Mouse (Mus musculus): ENCODE measurements around the gene Zfp738. TPM values are rescaled to one million over a fixed set of nuclear protein-coding genes. Genes with fewer than 3 reads are reported as not detected.

Zfp738 gene
- polyA plus RNA-seq, 1 experiment from 2014 or later, result 7.4 TPM

DNA sequence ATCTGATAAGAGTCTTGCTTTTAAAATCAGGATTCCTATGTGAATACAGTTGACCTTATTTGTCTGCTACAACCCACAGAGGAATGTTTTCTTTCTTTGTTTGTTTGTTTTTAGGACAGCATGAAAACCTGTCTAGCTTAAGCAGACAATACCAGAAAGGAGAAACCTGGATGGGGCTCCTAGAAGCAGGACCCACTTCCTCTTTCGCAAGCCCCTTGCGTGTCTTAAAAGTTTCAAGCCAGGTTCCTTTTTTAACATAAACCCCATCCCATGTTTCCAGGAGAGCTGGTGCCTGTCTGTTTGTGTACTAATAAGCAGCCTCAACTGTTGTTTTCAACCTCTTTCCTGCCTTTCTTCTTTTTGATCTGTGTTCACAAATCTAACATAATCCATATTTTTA is 12.0 kb downstream of the Zfp738 start:
- H3K4me2 ChIP-seq (ENCODE audit: low read depth, low read length), result no peak overlapping the region
- no peak overlapping the region for H3K4me3 ChIP-seq (ENCODE audit: low read length)
- no peaks in the 10 kb centered on the region for H3K4me1 ChIP-seq (ENCODE audit: control insufficient read depth, insufficient read depth, low read length)
- H3K9me3 ChIP-seq (ENCODE audit: control insufficient read depth, low read length), result no peaks in the 10 kb centered on the region
- WGBS, result 94% methylated on average over 2 of the region's 2 CpGs
- no peak for ATAC-seq
- H3K27ac ChIP-seq (ENCODE audit: low read length), result no peak overlapping the region
- no peaks in the 10 kb centered on the region for H3K36me3 ChIP-seq (ENCODE audit: control insufficient read depth, insufficient read depth, low read length)
- no peaks in the 10 kb centered on the region for H3K27me3 ChIP-seq (replicated peaks; ENCODE audit: control insufficient read depth, insufficient read depth, low read length)
- H3K9ac ChIP-seq (ENCODE audit: low read depth, low read length), result no peak overlapping the region

DNA sequence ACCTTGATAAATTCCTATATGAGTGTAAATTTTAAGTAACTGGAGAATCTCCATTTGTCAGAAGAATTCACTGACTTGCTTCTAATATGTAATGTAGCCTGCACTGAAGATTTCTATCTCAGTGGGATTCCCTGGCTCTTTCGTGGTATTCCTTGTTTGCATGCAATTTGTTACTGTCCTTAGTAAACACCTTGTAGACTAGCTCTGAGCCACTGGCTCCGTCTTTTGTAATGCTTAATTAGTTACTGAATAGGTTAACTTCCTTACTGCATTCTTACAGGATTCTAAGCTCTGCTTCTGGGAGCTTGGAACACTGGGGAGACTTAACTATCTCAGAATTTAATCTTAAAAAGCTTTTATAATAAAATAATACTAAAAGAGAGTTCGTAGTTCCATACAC is 34.4 kb downstream of the Zfp738 start:
- Histone ChIP-seq H3K36me3 (ENCODE audit: control insufficient read depth, insufficient read depth, low read length) (no peaks in the 10 kb centered on the region), H3K9ac (ENCODE audit: low read depth, low read length) (no peak overlapping the region), H3K4me2 (ENCODE audit: low read depth, low read length) (no peak overlapping the region), H3K27ac (ENCODE audit: low read length) (no peak overlapping the region), H3K9me3 (ENCODE audit: control insufficient read depth, low read length) (no peaks in the 10 kb centered on the region), H3K4me3 (ENCODE audit: low read length) (no peak overlapping the region), H3K27me3 (replicated peaks; ENCODE audit: control insufficient read depth, insufficient read depth, low read length) (no peaks in the 10 kb centered on the region), H3K4me1 (ENCODE audit: control insufficient read depth, insufficient read depth, low read length) (no peaks in the 10 kb centered on the region)
- no peak for ATAC-seq
- 49% methylated on average over 3 of the region's 3 CpGs for WGBS

DNA sequence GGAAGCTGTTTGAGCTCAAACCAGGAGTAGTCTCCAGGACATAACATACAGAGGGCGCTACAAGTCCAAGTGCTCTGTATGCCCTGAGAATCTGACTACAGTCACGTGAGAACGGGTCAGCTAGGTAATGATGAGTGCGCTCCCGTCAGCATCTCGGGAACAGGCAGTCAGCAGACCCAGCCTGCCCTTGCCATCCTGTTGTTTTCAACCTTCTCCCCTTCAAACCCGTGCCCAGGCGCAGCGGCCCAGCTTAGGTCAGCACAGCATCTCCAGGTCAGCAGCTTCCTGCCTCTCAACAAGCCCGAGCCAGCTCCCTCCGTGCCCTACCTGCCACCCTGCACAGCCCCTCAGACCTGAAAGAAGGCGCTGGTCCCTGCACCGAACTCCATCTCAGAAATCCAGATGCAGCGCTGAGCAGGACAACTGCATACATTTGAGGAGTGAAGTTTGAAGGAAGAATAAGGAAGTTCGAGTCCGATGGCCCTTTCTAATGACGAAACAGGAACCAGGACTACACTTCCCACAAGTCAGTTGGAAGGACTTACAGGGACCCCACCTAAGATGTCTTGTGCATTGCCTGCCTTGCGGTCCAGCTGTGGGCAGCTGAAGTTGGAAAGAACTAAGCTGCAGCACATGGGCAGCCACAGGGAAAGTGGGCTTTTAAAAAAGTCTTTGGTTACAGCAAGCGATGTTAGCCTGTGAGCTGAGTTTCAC is 49.4 kb downstream of the Zfp738 start, which contains the start of the genes Gm49345 and Zfp729a:
Gm49345 (minus strand) TSS at position 476 of the 714 bp plus-strand sequence.
Zfp729a (minus strand) TSS at position 498 of the 714 bp plus-strand sequence.
- under 1% methylated on average over 19 of the region's 19 CpGs for WGBS
- ATAC-seq, result peak; percentile 100
- Histone ChIP-seq H3K9ac (ENCODE audit: low read depth, low read length) (peak within 1 kb of the TSS; percentile 83), H3K27ac (ENCODE audit: low read length) (peak within 1 kb of the TSS; percentile 79), H3K4me2 (ENCODE audit: low read depth, low read length) (peak within 1 kb of the TSS; percentile 49), H3K4me3 (ENCODE audit: low read length) (peak within 1 kb of the TSS; percentile 85), H3K36me3 (ENCODE audit: control insufficient read depth, insufficient read depth, low read length) (no peaks in the 10 kb centered on the region), H3K9me3 (ENCODE audit: control insufficient read depth, low read length) (no peaks in the 10 kb centered on the region), H3K4me1 (ENCODE audit: control insufficient read depth, insufficient read depth, low read length) (no peaks in the 10 kb centered on the region), H3K27me3 (replicated peaks; ENCODE audit: control insufficient read depth, insufficient read depth, low read length) (no peaks in the 10 kb centered on the region)

DNA sequence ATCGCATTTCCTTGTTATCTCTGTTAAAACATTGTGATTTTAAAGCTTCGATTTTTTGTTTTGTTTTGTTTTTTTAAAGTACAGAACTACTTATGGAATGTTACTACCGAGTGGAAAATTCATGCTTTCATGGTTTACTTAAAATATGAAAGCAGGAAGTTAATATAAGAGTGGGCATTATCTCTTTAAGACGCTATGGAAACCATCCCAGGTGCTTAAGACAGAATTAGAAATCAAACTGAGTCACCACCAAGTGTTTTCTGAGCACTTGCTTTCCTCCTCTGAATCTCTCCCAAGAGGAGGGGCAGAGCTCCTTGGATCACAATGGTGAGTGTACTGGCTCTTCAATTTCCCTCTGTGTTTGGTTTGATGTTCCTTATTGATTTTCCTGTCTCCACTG is 76.8 kb downstream of the Zfp738 start:
- Histone ChIP-seq H3K9ac (ENCODE audit: low read depth, low read length) (no peak overlapping the region), H3K9me3 (ENCODE audit: control insufficient read depth, low read length) (peaks cover 3% of the 10 kb centered on the region), H3K4me3 (ENCODE audit: low read length) (no peak overlapping the region), H3K4me1 (ENCODE audit: control insufficient read depth, insufficient read depth, low read length) (peaks cover 4% of the 10 kb centered on the region), H3K27me3 (replicated peaks; ENCODE audit: control insufficient read depth, insufficient read depth, low read length) (no peaks in the 10 kb centered on the region), H3K4me2 (ENCODE audit: low read depth, low read length) (0 out of 2 replicates have a peak overlapping the region, but pooled peaks have one; percentile 35), H3K27ac (ENCODE audit: low read length) (no peak overlapping the region), H3K36me3 (ENCODE audit: control insufficient read depth, insufficient read depth, low read length) (no peaks in the 10 kb centered on the region)
- ATAC-seq, result no peak
- WGBS, result 86% methylated on average over 4 of the region's 4 CpGs

DNA sequence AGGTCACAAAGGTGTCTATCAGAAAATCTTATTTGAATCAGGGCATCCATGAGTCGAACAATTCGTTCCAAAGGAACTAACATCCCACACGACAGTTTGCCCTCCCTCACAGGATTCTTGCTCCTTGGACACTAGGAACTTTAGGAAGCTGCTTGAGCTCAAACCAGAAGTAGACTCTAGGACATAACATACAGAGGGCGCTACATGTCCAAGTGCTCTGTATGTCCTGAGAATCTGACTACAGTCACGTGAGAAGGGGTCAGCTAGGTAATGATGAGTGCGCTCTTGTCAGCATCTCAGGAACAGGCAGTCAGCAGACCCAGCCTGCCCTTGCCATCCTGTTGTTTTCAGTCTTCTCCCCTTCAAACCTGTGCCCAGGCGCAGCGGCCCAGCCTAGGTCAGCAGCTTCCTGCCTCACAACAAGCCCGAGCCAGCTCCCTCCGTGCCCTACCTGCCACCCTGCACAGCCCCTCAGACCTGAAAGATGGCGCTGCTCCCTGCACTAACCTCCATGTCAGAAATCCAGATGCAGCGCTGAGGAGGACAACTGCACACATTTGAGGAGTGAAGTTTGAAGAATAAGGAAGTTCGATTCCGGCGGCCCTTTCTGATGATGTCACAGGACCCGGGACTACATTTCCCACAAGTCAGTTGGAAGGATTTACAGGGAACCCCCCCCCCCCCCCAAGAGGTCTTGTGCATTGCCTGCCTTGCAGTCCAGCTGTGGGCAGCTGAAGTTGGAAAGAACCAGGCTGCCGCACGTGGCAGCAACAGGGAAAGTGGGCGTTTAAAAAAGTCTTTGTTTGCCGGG is 77.6 kb downstream of the Zfp738 start, which contains the start of gene Zfp729b:
Zfp729b (minus strand) TSS at position 642 of the 811 bp plus-strand sequence.
- Histone ChIP-seq H3K4me2 (ENCODE audit: low read depth, low read length) (peak within 1 kb of the TSS; percentile 62), H3K4me1 (ENCODE audit: control insufficient read depth, insufficient read depth, low read length) (peaks cover 4% of the 10 kb centered on the region), H3K4me3 (ENCODE audit: low read length) (peak within 1 kb of the TSS; percentile 81), H3K27me3 (replicated peaks; ENCODE audit: control insufficient read depth, insufficient read depth, low read length) (no peaks in the 10 kb centered on the region), H3K9me3 (ENCODE audit: control insufficient read depth, low read length) (peaks cover 3% of the 10 kb centered on the region), H3K27ac (ENCODE audit: low read length) (peak within 1 kb of the TSS; percentile 76), H3K9ac (ENCODE audit: low read depth, low read length) (peak within 1 kb of the TSS; percentile 83), H3K36me3 (ENCODE audit: control insufficient read depth, insufficient read depth, low read length) (no peaks in the 10 kb centered on the region)
- peak; percentile 98 for ATAC-seq
- 2% methylated on average over 20 of the region's 20 CpGs for WGBS

Other genes starting within 250 kb of the Zfp738 start
- gene Zfp874a, start 235.4 kb downstream of the Zfp738 start, polyA plus RNA-seq (2015; fragmentation: Nextera tagmentation; extraction: Ambion mirVana), result 7.5 TPM in 2 replicates
- 1.7 and 1.9 TPM in 2 replicates for gene Zfp874b, start 202.8 kb downstream of the Zfp738 start, polyA plus RNA-seq (2015; fragmentation: Nextera tagmentation; extraction: Ambion mirVana)
- 8.3 and 9.8 TPM in 2 replicates for gene Zfp58, start 186.5 kb downstream of the Zfp738 start, polyA plus RNA-seq (2015; fragmentation: Nextera tagmentation; extraction: Ambion mirVana)
- gene Gm26965, start 160.9 kb downstream of the Zfp738 start, polyA plus RNA-seq (2015; fragmentation: Nextera tagmentation; extraction: Ambion mirVana), result not detected in 2 replicates
- gene Zfp87, start 160.9 kb downstream of the Zfp738 start, polyA plus RNA-seq (2015; fragmentation: Nextera tagmentation; extraction: Ambion mirVana), result 17.9 and 19.3 TPM in 2 replicates
- 9.2 and 9.7 TPM in 2 replicates for gene Zfp748, start 133.2 kb downstream of the Zfp738 start, polyA plus RNA-seq (2015; fragmentation: Nextera tagmentation; extraction: Ambion mirVana)
- gene Zfp729b, start 77.4 kb downstream of the Zfp738 start, polyA plus RNA-seq (2015; fragmentation: Nextera tagmentation; extraction: Ambion mirVana), result 3.1 and 3.3 TPM in 2 replicates
- gene Gm49345, start 49.3 kb downstream of the Zfp738 start, polyA plus RNA-seq (2015; fragmentation: Nextera tagmentation; extraction: Ambion mirVana), result not detected in 2 replicates
- 1.8 and 3.0 TPM in 2 replicates for gene Zfp729a, start 49.3 kb downstream of the Zfp738 start, polyA plus RNA-seq (2015; fragmentation: Nextera tagmentation; extraction: Ambion mirVana)
- 4.5 and 5.3 TPM in 2 replicates for gene Zfp65, start 42.1 kb upstream of the Zfp738 start, polyA plus RNA-seq (2015; fragmentation: Nextera tagmentation; extraction: Ambion mirVana)
- 3.1 TPM in 2 replicates for gene Zfp85, start 68.2 kb upstream of the Zfp738 start, polyA plus RNA-seq (2015; fragmentation: Nextera tagmentation; extraction: Ambion mirVana)
- 2.5 and 2.6 TPM in 2 replicates for gene Zfp493, start 92.6 kb upstream of the Zfp738 start, polyA plus RNA-seq (2015; fragmentation: Nextera tagmentation; extraction: Ambion mirVana)
- gene Zfp273, start 126.7 kb upstream of the Zfp738 start, polyA plus RNA-seq (2015; fragmentation: Nextera tagmentation; extraction: Ambion mirVana), result 4.8 and 5.7 TPM in 2 replicates
- 1.5 and 1.7 TPM in 2 replicates for gene Gm10037, start 144.0 kb upstream of the Zfp738 start, polyA plus RNA-seq (2015; fragmentation: Nextera tagmentation; extraction: Ambion mirVana)
- gene BC048507, start 176.3 kb upstream of the Zfp738 start, polyA plus RNA-seq (2015; fragmentation: Nextera tagmentation; extraction: Ambion mirVana), result not detected in 2 replicates

Measured in intestine, embryonic 16.5 days (tissue).